Mouse (Mus musculus) brown adipose tissue, adult 24 weeks (tissue): ENCODE data around the gene Fndc1. TPM values are rescaled to one million over a fixed set of nuclear protein-coding genes. Genes with fewer than 3 reads are reported as not detected.

Experiments used
- H3K27ac ChIP-seq: fragments of 200-500 bp; replicated peaks from 2 replicates; pipeline ENCODE4 v1.5.1; 2012; ENCODE audit warnings: low read depth, mild to moderate bottlenecking, low read length
- H3K4me1 ChIP-seq: fragments of 200-500 bp; 2 replicates; pipeline ENCODE4 v1.6.1; 2012; ENCODE audit warnings: low read length, mixed read lengths; ENCODE audit not compliant: control insufficient read depth, insufficient read depth, insufficient read length
- H3K4me3 ChIP-seq: fragments of 200-500 bp; 2 replicates; pipeline ENCODE4 v1.5.1; 2012; ENCODE audit warnings: low read depth, mild to moderate bottlenecking, low read length, moderate library complexity; ENCODE audit not compliant: insufficient read depth
- polyA plus RNA-seq: library from polyadenylated mRNA; stranded (reverse); fragments of >200 nt; gene quantifications from 2 replicates; pipeline ENCODE4 v1.2.4, GENCODE M21; 2012; ENCODE audit not compliant: missing spikeins, insufficient read depth, insufficient read length

The Fndc1 gene
- polyA plus RNA-seq, 1 experiment = 16.9 TPM

GRCm38 (mm10) chr17:7790512-7790911 lies 36.6 kb downstream of the Fndc1 start:
- H3K4me1 ChIP-seq = no peaks in the 10 kb centered on the region
- no peak overlapping the region for H3K27ac ChIP-seq
- H3K4me3 ChIP-seq = no peak overlapping the region

GRCm38 (mm10) chr17:7774101-7774500 lies 53.0 kb downstream of the Fndc1 start:
- H3K4me1 ChIP-seq = no peaks in the 10 kb centered on the region
- H3K4me3 ChIP-seq = no peak overlapping the region

DNA sequence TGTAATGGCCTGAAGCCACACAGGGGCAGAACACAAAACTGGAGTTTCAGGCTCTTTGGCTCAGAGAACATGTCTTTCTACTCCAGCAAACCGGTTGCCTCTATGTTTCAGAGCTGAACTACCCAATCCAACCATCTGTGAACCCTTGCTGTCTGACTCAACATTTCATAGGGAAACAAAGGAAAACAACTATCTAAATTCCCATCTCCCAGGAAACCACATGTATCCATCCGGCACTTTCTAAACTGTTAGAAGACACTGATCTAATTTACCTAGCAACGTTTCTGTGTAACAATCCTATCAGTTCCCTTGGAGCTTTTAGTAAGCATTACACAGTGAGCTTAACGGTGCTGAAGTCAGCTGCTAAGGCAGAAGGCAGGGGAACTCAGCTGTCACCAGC lies 67.3 kb downstream of the Fndc1 start:
- no peaks in the 10 kb centered on the region for H3K4me1 ChIP-seq
- H3K27ac ChIP-seq = no peak overlapping the region
- H3K4me3 ChIP-seq = no peak overlapping the region

More at GRCm38 (mm10) chr17:7774101-7774500, 53.0 kb downstream of the Fndc1 start:
- no peak overlapping the region for H3K27ac ChIP-seq

DNA sequence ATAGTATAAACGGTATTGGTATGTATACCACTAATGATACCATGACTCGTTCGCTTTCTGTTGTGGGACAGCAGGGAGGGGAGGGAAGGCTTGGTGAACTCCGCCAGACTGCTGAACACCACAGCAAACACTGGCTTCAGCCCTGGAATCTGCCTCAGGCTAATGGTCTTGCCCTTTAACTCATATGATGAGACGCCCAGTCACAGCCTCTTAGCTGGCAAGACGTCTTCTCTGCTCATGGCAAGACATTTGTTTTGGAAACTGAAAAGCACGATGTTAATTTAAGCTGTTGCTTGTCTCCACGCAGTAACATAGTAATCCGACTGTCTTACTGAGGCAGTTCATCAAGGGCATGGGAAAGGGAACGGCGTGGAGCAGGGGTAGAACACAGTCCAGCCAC lies 72.1 kb downstream of the Fndc1 start:
- H3K4me3 ChIP-seq = no peak overlapping the region
- H3K4me1 ChIP-seq = no peaks in the 10 kb centered on the region
- no peak overlapping the region for H3K27ac ChIP-seq

DNA sequence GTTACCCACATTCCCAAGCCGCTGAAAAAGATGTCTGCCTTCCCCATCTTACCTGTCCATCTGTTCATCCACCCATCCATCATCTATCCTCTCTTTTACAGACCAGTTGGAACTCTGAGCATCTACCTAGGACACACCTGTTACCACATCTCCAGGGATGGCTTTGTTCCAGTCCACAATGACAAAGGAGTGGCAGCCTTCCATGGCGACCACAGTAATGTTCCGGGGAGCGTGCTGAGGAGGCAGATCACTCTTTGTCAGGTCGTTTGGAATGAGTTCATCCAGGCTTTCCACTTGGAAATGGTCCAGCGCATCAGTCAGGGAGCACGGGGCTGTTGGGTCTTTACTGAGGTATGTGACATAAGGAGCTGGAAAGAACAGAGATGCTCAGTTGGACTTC lies 73.7 kb downstream of the Fndc1 start:
- H3K27ac ChIP-seq = no peak overlapping the region
- H3K4me3 ChIP-seq = no peak overlapping the region
- no peaks in the 10 kb centered on the region for H3K4me1 ChIP-seq

DNA sequence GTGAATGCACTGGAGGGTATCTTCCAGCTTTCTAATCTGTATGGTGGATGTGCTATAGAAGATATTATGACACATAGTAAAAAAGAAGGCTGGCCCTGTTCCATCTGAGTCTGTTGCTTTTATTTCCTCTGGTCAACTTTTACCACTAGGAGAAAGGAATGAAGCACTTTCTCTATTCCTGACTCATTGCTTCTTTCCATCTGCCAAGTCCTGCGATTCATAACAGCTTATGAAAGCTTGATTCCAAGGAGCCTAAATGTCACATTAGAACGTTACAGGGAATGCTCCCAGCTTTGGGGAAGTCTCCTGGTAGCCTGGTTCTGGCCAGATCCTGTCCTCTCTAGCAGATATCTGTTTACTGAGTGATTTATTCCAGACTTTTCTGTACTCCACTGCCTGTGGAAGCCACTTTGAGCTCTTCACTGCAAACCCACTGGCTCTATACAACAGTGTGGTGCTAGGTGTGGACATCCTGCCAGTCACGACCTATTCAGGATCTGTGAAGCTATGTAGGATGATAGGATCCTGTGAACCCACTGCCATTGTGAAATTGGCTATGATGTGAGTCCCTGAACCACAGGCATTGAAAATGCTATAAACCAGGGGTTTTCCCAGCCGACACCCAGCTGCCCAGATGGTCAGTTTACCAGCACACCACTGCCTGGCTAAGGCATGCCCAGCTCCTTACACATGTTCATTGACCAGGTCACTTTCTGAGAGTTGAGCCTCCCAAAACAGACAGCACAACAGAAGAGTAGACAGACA lies 77.9 kb downstream of the Fndc1 start:
- Histone ChIP-seq H3K4me1 (no peaks in the 10 kb centered on the region), H3K4me3 (no peak overlapping the region), H3K27ac (no peak overlapping the region)

- H3K4me1 ChIP-seq = no peaks in the 10 kb centered on the region
- no peak overlapping the region for H3K4me3 ChIP-seq
- H3K27ac ChIP-seq = no peak overlapping the region
These were observed 80.3 kb downstream of the Fndc1 start for GRCm38 (mm10) chr17:7746841-7747240.

DNA sequence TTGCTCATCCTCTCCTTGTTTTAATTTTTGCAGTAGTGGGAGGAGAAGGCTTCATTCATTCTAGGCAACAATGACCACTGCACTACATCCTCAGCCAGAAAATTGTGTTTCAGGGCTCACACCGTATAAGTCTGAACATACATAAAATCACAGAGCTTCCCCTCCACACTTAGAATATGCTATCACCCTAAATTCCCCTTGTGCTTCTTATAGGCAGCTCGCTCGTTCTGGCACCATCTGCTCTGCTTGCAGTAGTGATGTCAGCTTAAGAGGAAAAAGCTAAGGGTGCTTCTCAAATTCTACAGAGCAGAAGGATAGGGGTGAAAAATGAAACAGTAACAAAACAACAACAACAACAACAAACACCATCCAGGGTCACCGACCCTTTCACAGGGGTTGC lies 82.1 kb downstream of the Fndc1 start:
- Histone ChIP-seq H3K27ac (no peak overlapping the region), H3K4me3 (no peak overlapping the region), H3K4me1 (no peaks in the 10 kb centered on the region)

DNA sequence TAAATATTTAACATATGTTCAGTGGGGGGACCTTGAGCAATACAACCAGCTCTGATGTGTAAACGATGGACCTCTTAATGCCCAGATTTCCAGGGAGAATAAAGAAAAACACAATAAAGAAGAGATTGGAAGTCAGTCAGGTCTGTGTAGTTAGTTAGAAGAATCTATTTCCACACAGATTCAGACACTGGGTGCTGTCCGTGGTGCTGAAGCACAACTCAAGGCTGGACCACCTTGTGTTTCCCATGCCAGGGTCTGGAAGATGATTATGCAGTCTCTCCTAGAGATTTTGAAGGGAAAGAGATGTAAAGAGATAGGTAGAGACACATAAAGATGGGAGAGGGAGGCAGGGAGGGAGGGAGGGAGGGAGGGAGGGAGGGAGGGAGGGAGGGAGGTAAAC lies 86.1 kb downstream of the Fndc1 start:
- Histone ChIP-seq H3K27ac (no peak overlapping the region), H3K4me3 (no peak overlapping the region), H3K4me1 (no peaks in the 10 kb centered on the region)

DNA sequence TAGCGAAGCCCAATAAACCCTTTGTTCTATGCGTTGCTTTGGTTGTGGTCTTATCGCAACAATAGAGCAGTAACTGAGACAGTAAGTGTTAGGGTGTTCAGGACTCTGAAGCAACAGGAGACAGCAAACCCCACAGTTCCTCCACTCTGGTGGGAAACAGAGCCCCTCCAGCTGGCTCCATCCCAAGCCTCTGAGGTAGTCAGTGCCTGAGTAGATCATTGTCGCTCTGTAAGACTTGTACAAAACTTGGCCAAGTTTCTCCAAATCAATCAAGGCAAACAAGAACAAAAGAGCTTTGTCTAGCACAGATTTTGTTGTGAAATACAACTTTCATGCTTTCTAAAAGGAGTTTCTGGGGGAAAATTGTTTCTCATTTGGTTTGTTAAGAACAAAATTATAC lies 104.1 kb downstream of the Fndc1 start:
- Histone ChIP-seq H3K27ac (no peak overlapping the region), H3K4me3 (no peak overlapping the region), H3K4me1 (no peaks in the 10 kb centered on the region)

GRCm38 (mm10) chr17:7718886-7719285 lies 108.2 kb downstream of the Fndc1 start:
- Histone ChIP-seq H3K4me3 (no peak overlapping the region), H3K4me1 (no peaks in the 10 kb centered on the region), H3K27ac (no peak overlapping the region)

- no peak overlapping the region for H3K4me3 ChIP-seq
- H3K4me1 ChIP-seq = no peaks in the 10 kb centered on the region
- no peak overlapping the region for H3K27ac ChIP-seq
These were observed 109.2 kb downstream of the Fndc1 start for GRCm38 (mm10) chr17:7717945-7718344.

DNA sequence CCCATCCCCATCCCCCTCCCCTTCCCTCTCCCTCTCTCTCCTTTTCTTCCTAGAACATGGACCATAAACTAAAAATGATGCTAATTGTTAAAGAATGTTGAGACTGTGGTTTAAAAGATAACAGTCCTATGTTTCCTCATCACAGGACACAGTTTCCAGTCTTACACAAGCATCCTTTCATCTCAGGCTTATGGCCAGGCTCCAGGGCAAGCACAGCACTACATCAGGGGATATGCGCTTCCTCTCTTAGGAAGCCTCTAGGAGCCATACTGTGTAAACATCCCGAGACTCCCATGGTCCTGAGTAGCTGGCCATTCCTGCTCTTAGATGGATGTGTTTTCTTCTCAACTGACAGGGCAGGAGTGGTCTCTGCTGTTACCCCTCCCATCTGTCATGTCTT lies 114.1 kb downstream of the Fndc1 start:
- Histone ChIP-seq H3K4me3 (no peak overlapping the region), H3K4me1 (no peaks in the 10 kb centered on the region), H3K27ac (no peak overlapping the region)

GRCm38 (mm10) chr17:7707073-7707472 lies 120.0 kb downstream of the Fndc1 start:
- Histone ChIP-seq H3K4me3 (no peak overlapping the region), H3K4me1 (no peaks in the 10 kb centered on the region), H3K27ac (no peak overlapping the region)

- Histone ChIP-seq H3K4me1 (peaks cover 5% of the 10 kb centered on the region; the same call in 1 of the 2 replicates), H3K27ac (no peak overlapping the region)
These were observed 136.8 kb downstream of the Fndc1 start for GRCm38 (mm10) chr17:7690271-7690670.

More at GRCm38 (mm10) chr17:7690271-7690670, 136.8 kb downstream of the Fndc1 start:
- H3K4me3 ChIP-seq = no peak overlapping the region
